In genomic region chr13:67060161-67060785, GRCm38 (mm10) we compare ENCODE assay signal across 8 mouse cellular contexts. TPM values are rescaled to one million over a fixed set of nuclear protein-coding genes. Genes with fewer than 3 reads are reported as not detected.
DNase-seq lines count a peak whose midpoint lies in the region; ATAC-seq and TF ChIP-seq lines count a peak whose summit lies in the region.

No protein-coding gene starts in this region.

- DNase-seq in lung, embryonic 14.5 days, result peak; percentile 25
- DNase-seq in lung, postnatal 4 days, result no peak
- peak; percentile 35 for DNase-seq in lung, postnatal 10 days
- DNase-seq in left cerebral cortex, postnatal 36 days (ENCODE audit: low spot score in 2 of 2), result no peak
- DNase-seq in frontal cortex, postnatal 14 days (ENCODE audit: low spot score in 2 of 2), result no peak

- H3K4me1 ChIP-seq in lung, embryonic 14.5 days (ENCODE audit: insufficient read depth), result no peaks in the 10 kb centered on the region
- H3K4me1 ChIP-seq in brown adipose tissue, adult 24 weeks (ENCODE audit: control insufficient read depth, insufficient read depth, insufficient read length, low read length), result no peaks in the 10 kb centered on the region
- H3K4me1 ChIP-seq in hindbrain, embryonic 12.5 days, result peaks cover 6% of the 10 kb centered on the region
- H3K4me1 ChIP-seq in stomach, embryonic 16.5 days (ENCODE audit: control insufficient read depth, insufficient read depth, low read length), result peaks cover 3% of the 10 kb centered on the region; the same call in 1 of the 2 replicates

- no peaks in the 10 kb centered on the region for H3K27me3 ChIP-seq in lung, embryonic 14.5 days (ENCODE audit: insufficient read depth, low read length)
- no peaks in the 10 kb centered on the region for H3K27me3 ChIP-seq in hindbrain, embryonic 12.5 days
- no peaks in the 10 kb centered on the region for H3K27me3 ChIP-seq in stomach, embryonic 16.5 days (ENCODE audit: control insufficient read depth, insufficient read depth, low read length)

- H3K4me2 ChIP-seq in lung, embryonic 14.5 days, result peak overlapping the region; percentile 82
- peak overlapping the region; percentile 72 for H3K4me2 ChIP-seq in hindbrain, embryonic 12.5 days (replicated peaks)
- peak overlapping the region; percentile 67 for H3K4me2 ChIP-seq in stomach, embryonic 16.5 days (ENCODE audit: low read depth, low read length)

- 3% methylated on average over 12 of the region's 12 CpGs for WGBS in lung, embryonic 14.5 days
- 3% methylated on average over 12 of the region's 12 CpGs for WGBS in hindbrain, embryonic 12.5 days
- 2% methylated on average over 12 of the region's 12 CpGs for WGBS in stomach, embryonic 16.5 days

- peak overlapping the region; percentile 61 for H3K4me3 ChIP-seq in lung, embryonic 14.5 days (ENCODE audit: low read depth, low read length)
- peak overlapping the region; percentile 79 for H3K4me3 ChIP-seq in brown adipose tissue, adult 24 weeks (ENCODE audit: insufficient read depth, low read depth, low read length)
- peak overlapping the region; percentile 71 for H3K4me3 ChIP-seq in hindbrain, embryonic 12.5 days
- peak overlapping the region; percentile 74 for H3K4me3 ChIP-seq in stomach, embryonic 16.5 days (replicated peaks; ENCODE audit: low read length)

- no peaks in the 10 kb centered on the region for H3K9me3 ChIP-seq in lung, embryonic 14.5 days (ENCODE audit: low read depth, low read length)
- H3K9me3 ChIP-seq in hindbrain, embryonic 12.5 days (replicated peaks), result no peaks in the 10 kb centered on the region; the same call in 1 of the 2 replicates
- no peaks in the 10 kb centered on the region for H3K9me3 ChIP-seq in stomach, embryonic 16.5 days (replicated peaks; ENCODE audit: control insufficient read depth, low read length)

- H3K36me3 ChIP-seq in lung, embryonic 14.5 days (ENCODE audit: insufficient read depth), result no peaks in the 10 kb centered on the region
- H3K36me3 ChIP-seq in hindbrain, embryonic 12.5 days, result no peaks in the 10 kb centered on the region
- no peaks in the 10 kb centered on the region for H3K36me3 ChIP-seq in stomach, embryonic 16.5 days (ENCODE audit: control insufficient read depth, insufficient read depth, low read length)

- H3K27ac ChIP-seq in lung, embryonic 14.5 days (ENCODE audit: low read depth), result peak overlapping the region; percentile 90; the same call in 1 of the 2 replicates
- H3K27ac ChIP-seq in brown adipose tissue, adult 24 weeks (replicated peaks; ENCODE audit: low read depth, low read length), result no peak overlapping the region
- peak overlapping the region; percentile 82; the same call in 1 of the 2 replicates for H3K27ac ChIP-seq in hindbrain, embryonic 12.5 days
- H3K27ac ChIP-seq in stomach, embryonic 16.5 days (ENCODE audit: low read length), result peak overlapping the region; percentile 89

- H3K9ac ChIP-seq in lung, embryonic 14.5 days, result peak overlapping the region; percentile 63
- peak overlapping the region; percentile 76 for H3K9ac ChIP-seq in hindbrain, embryonic 12.5 days
- peak overlapping the region; percentile 82 for H3K9ac ChIP-seq in stomach, embryonic 16.5 days (ENCODE audit: low read length)

- ATAC-seq in lung, embryonic 14.5 days (ENCODE audit: insufficient read depth), result peak; percentile 58
- ATAC-seq in hindbrain, embryonic 12.5 days (ENCODE audit: low FRiP score), result peak; percentile 77
- peak; percentile 46 for ATAC-seq in stomach, embryonic 16.5 days (ENCODE audit: insufficient read depth, low FRiP score)

- TF ChIP-seq CTCF in lung, embryonic 14.5 days (IDR thresholded peaks at IDR 0.05; ENCODE audit: low read depth), result no peak

- intact Hi-C loops in left cerebral cortex, postnatal 36 days (cut with DNase I), result loop anchor here (5.0 kb wide), 2 partner anchors 47 to 67 kb away; partner anchors contain the start of gene Gm28557

RNA-seq across cellular contexts. Expression of gene Zfp712, which starts 0.7 kb away (rescaled TPM):
- polyA plus RNA-seq in lung, embryonic 14.5 days (2014; fragmentation: Nextera tagmentation; extraction: Ambion mirVana), result 3.6 and 4.3 TPM in 2 replicates
- 0.67 and 0.95 TPM in 2 replicates for polyA plus RNA-seq in brown adipose tissue, adult 24 weeks (2012; ENCODE audit: insufficient read depth, insufficient read length, missing spikeins)
- polyA plus RNA-seq in hindbrain, embryonic 12.5 days (2016; fragmentation: Nextera tagmentation; extraction: Ambion mirVana), result 5.5 and 6.2 TPM in 2 replicates
- polyA plus RNA-seq in stomach, embryonic 16.5 days (2015; fragmentation: Nextera tagmentation; extraction: Ambion mirVana), result 3.9 TPM in 2 replicates
- 1 to 10 TPM; 3.8 to 4.9 TPM for total RNA-seq in left cerebral cortex, postnatal 36 days (2021)

RNA-seq across cellular contexts. Expression of gene Zfp708, which starts 37.5 kb away (rescaled TPM):
- polyA plus RNA-seq in lung, embryonic 14.5 days (2014; fragmentation: Nextera tagmentation; extraction: Ambion mirVana), result 6.5 and 6.9 TPM in 2 replicates
- polyA plus RNA-seq in brown adipose tissue, adult 24 weeks (2012; ENCODE audit: insufficient read depth, insufficient read length, missing spikeins), result 1.7 TPM in 1 of 2 replicates, not detected in the other
- 7.8 and 8.3 TPM in 2 replicates for polyA plus RNA-seq in hindbrain, embryonic 12.5 days (2016; fragmentation: Nextera tagmentation; extraction: Ambion mirVana)
- polyA plus RNA-seq in stomach, embryonic 16.5 days (2015; fragmentation: Nextera tagmentation; extraction: Ambion mirVana), result 3.7 and 4.6 TPM in 2 replicates
- 1 to 10 TPM; 2.6 to 2.7 TPM for total RNA-seq in left cerebral cortex, postnatal 36 days (2021)

RNA-seq across cellular contexts. Expression of gene Gm28557, which starts 48.1 kb away (rescaled TPM):
- polyA plus RNA-seq in lung, embryonic 14.5 days (2014; fragmentation: Nextera tagmentation; extraction: Ambion mirVana), result 3.4 and 3.5 TPM in 2 replicates
- polyA plus RNA-seq in brown adipose tissue, adult 24 weeks (2012; ENCODE audit: insufficient read depth, insufficient read length, missing spikeins), result 3.1 and 4.1 TPM in 2 replicates
- 2.2 TPM in 2 replicates for polyA plus RNA-seq in hindbrain, embryonic 12.5 days (2016; fragmentation: Nextera tagmentation; extraction: Ambion mirVana)
- 3.1 and 3.3 TPM in 2 replicates for polyA plus RNA-seq in stomach, embryonic 16.5 days (2015; fragmentation: Nextera tagmentation; extraction: Ambion mirVana)
- 1 to 10 TPM; 1.8 to 2.7 TPM for total RNA-seq in left cerebral cortex, postnatal 36 days (2021)

RNA-seq across cellular contexts. Expression of gene Rslcan18, which starts 55.8 kb away (rescaled TPM):
- polyA plus RNA-seq in lung, embryonic 14.5 days (2014; fragmentation: Nextera tagmentation; extraction: Ambion mirVana), result 0.26 and 0.28 TPM in 2 replicates
- polyA plus RNA-seq in brown adipose tissue, adult 24 weeks (2012; ENCODE audit: insufficient read depth, insufficient read length, missing spikeins), result 0.46 TPM in 1 of 2 replicates, not detected in the other
- 0.15 TPM in 1 of 2 replicates, not detected in the other for polyA plus RNA-seq in hindbrain, embryonic 12.5 days (2016; fragmentation: Nextera tagmentation; extraction: Ambion mirVana)
- polyA plus RNA-seq in stomach, embryonic 16.5 days (2015; fragmentation: Nextera tagmentation; extraction: Ambion mirVana), result 0.31 and 0.47 TPM in 2 replicates
- total RNA-seq in left cerebral cortex, postnatal 36 days (2021), result under 1 TPM; 0.16 to 0.35 TPM

Comparison
In these comparisons a context has a peak if more than half of its experiments do, and no peak if none do; other contexts are left out.
1. DNase-seq: peak in lung, embryonic 14.5 days (single experiment) and lung, postnatal 10 days (single experiment); none in lung, postnatal 4 days (0 of 2), left cerebral cortex, postnatal 36 days (0 of 2) and frontal cortex, postnatal 14 days (0 of 2).
2. Peak in every context shown above with its lines, with median percentiles within 50 percentile points of each other: ATAC-seq, H3K4me2 ChIP-seq, H3K4me3 ChIP-seq and H3K9ac ChIP-seq.